ENCODE assay signal across 8 mouse cellular contexts in the genomic region with DNA sequence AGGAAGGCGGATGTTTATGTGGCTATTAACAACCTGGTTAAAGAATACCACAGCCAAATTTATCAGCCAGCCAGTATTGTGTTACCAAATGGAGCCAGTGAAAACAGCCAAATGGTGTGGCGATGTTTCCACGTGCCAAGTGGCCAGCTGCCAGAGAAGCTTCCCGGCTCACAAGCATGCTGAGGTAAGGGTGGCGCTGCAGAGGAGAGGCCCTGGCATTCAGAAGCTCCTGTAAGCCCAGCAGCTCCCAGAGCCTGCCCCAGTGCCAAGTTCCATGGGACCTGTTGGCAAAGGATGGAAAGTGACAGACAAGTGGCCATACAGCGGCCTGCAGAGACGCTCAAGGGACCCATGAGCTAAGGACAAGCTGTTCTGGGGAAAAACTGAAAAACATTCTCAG.
A peak's percentile ranks its signal among the peaks of the same experiment; 100 is the strongest.
DNase-seq lines count a peak whose midpoint lies in the region; ATAC-seq lines count a peak whose summit lies in the region.

No protein-coding gene starts in this region.

- no peaks in the 10 kb centered on the region for H3K36me3 ChIP-seq in forebrain, embryonic 13.5 days (ENCODE audit: poor library complexity, severe bottlenecking)
- no peaks in the 10 kb centered on the region for H3K36me3 ChIP-seq in forebrain, embryonic 10.5 days (replicated peaks)

- WGBS in forebrain, embryonic 13.5 days, result 68% methylated on average over 7 of the region's 7 CpGs
- 88% methylated on average over 7 of the region's 7 CpGs for WGBS in forebrain, embryonic 10.5 days

- no peak overlapping the region for H3K4me3 ChIP-seq in forebrain, embryonic 13.5 days
- no peak overlapping the region for H3K4me3 ChIP-seq in forebrain, embryonic 10.5 days

- H3K4me1 ChIP-seq in forebrain, embryonic 13.5 days, result no peaks in the 10 kb centered on the region
- peaks cover 9% of the 10 kb centered on the region; the same call in 1 of the 2 replicates for H3K4me1 ChIP-seq in forebrain, embryonic 10.5 days

- H3K4me2 ChIP-seq in forebrain, embryonic 13.5 days, result no peak overlapping the region

- H3K27me3 ChIP-seq in forebrain, embryonic 13.5 days, result no peaks in the 10 kb centered on the region
- no peaks in the 10 kb centered on the region for H3K27me3 ChIP-seq in forebrain, embryonic 10.5 days (ENCODE audit: poor library complexity, severe bottlenecking)

- no peak overlapping the region for H3K27ac ChIP-seq in forebrain, embryonic 13.5 days
- no peak overlapping the region for H3K27ac ChIP-seq in forebrain, embryonic 10.5 days

- H3K9ac ChIP-seq in forebrain, embryonic 13.5 days, result no peak overlapping the region

- no peak for DNase-seq in forebrain, embryonic 10.5 days (ENCODE audit: extremely low spot score, low spot score)
- peak; percentile 10 for DNase-seq in MN1 (ENCODE audit: low spot score)
- DNase-seq in cerebellum, postnatal 4 days (ENCODE audit: low spot score in 2 of 2), result peak; percentile 34 to 80
- peak; percentile 24 for DNase-seq in kidney, postnatal 14 days
- DNase-seq in right cerebral cortex, postnatal 14 days, result peak; percentile 45
- no peak for DNase-seq in thymus, postnatal 4 days
- DNase-seq in urinary bladder, postnatal 25 days (ENCODE audit: low spot score), result no peak

- peak; percentile 81 for ATAC-seq in forebrain, embryonic 13.5 days

- H3K9me3 ChIP-seq in forebrain, embryonic 13.5 days (replicated peaks), result no peaks in the 10 kb centered on the region
- no peaks in the 10 kb centered on the region for H3K9me3 ChIP-seq in forebrain, embryonic 10.5 days

Comparison
In these comparisons a context has a peak if more than half of its experiments do, and no peak if none do; other contexts are left out.
1. DNase-seq: peak in MN1 (single experiment), cerebellum, postnatal 4 days (2 of 2), kidney, postnatal 14 days (single experiment) and right cerebral cortex, postnatal 14 days (single experiment); none in forebrain, embryonic 10.5 days (single experiment), thymus, postnatal 4 days (single experiment) and urinary bladder, postnatal 25 days (single experiment).